Mouse (Mus musculus): ENCODE data around the gene Ccdc134.

DNA sequence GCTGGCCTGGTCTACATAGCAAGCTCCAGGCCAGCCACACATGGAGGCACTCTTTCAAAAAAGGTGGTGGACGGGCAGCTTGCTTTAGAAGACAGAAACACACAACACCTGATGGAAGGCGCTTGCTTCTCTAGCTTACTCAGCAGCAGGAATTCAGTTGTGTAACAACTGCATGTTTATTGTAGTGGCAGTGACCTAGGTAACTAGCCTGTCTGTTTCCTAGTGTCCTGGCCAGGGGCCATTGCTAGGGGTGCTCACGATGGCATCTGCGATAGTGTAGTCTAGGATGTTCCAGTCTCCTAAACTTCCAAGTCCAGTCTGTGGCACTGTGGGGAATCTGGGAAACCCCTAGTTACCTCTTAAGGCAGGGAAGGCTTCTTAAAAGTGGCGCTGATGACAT, 16.4 kb downstream of the Ccdc134 start:
- TF ChIP-seq CTCF (IDR thresholded peaks at IDR 0.05; ENCODE audit: extremely low read depth, insufficient read depth, low read length) (no peak), POLR2A (IDR thresholded peaks at IDR 0.05; ENCODE audit: extremely low read depth, insufficient read depth, low read length) (no peak)

Data from cortical plate, adult 2 months (tissue).